Mouse (Mus musculus) heart, adult 18-20 months (tissue): ENCODE data around the gene Zmynd11. TPM values are rescaled to one million over a fixed set of nuclear protein-coding genes. Genes with fewer than 3 reads are reported as not detected.

Experiments used
- DNase-seq, 2 experiments: peaks; one replicate each; pipeline ENCODE4 v3.0.0; 2021 to 2022; ENCODE audit warnings: mixed read lengths in 1 of 2
- total RNA-seq, 2 experiments: library from RNA; stranded (reverse); gene quantifications; 2 replicates each; pipeline ENCODE4 v1.2.3; 2021

Gene Zmynd11
- total RNA-seq, 2 experiments from 2014 or later: 115 to 116 TPM

DNA sequence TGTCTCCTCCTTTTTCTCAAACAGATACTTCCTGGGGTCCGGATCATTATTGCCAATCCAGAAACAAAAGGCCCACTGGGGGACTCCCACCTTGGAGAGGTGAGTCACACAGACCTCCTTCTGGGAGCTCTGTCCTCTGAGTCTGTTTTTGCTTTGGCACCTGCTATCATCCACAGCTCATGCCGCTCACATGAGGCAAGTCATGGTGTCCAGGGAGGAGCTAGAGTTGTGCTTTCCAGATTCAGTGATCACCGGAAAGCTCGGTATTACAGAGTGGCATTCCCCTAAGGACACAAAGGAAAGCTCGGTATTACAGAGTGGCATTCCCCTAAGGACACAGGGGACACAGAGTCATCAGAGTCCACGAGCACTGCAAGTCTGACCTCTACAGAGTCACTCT is 108.5 kb downstream of the Zmynd11 start:
- DNase-seq: no peak

DNA sequence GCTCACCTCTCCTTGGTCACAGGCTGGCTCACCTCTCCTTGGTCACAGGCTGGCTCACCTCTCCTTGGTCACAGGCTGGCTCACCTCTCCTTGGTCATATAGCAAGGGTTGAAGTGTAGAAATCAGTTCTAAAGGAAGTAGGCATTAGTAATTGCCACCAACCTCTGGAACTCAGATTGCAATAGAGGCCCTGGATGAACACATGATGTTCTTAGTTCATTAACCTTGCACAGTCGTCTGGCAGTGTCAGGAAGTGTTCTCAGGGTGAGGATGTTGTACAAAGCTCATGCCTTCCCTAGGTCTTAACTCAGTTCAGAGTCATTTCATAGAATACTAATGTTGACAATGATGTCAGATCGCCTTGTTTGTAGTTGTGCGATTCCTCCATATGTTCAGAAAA is 112.1 kb downstream of the Zmynd11 start:
- DNase-seq: no peak

DNA sequence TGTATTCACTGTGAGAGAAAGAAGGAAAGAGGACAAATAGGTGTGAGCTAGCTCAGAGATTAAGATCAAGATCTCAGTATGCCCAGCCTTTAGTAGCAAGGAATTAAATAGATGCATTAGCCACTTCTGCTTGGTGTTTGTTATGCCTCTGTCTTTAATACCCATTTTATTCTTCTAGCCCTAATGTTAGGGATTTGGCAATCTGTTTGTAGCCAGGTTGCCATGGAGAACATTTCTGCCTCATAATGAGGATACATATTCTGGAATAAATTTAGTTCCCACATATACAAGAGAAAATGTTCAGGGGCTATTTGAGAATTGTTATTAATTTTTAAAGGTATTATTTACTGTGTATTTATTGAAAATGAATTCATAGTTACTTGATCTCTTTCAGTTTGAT is 114.5 kb downstream of the Zmynd11 start:
- no peak for DNase-seq

DNA sequence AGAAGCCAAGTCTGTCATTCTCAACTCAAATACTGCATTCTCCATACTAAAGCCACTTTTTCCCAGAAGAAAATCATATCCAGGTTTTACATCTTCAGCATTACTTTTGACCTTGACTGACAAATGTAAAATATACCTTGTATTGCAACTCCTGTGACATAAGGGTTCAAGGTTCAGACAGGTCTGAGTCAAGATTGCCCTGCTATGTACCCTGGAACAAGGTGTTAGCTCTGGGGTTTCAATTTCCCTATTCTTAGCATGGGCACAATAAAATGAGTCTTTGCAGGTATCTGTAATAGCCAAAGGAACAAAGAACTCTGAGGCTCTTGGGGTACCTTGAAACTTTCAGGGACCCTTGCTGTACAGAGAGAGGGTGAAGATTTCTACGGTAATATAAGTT is 115.2 kb downstream of the Zmynd11 start:
- no peak for DNase-seq

DNA sequence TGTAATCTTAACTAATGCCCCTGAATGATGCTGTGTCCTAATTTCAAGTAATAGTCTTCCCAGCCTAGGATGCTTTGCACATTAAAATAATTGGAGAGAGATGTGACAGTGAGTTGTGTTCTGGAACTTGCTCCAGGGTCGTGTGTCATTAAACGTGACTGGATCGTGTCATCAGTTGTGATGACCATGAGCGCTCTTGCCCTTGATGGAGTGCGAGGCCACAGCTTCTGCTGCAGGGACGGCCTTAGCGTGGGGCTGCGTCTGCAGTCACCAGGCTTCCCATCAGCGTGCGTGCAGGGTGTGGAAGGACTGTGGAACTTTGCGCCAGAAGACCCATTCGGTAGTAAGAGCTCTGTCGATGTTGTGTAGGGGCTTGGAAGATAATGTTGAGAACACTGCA is 116.4 kb downstream of the Zmynd11 start:
- DNase-seq: no peak

DNA sequence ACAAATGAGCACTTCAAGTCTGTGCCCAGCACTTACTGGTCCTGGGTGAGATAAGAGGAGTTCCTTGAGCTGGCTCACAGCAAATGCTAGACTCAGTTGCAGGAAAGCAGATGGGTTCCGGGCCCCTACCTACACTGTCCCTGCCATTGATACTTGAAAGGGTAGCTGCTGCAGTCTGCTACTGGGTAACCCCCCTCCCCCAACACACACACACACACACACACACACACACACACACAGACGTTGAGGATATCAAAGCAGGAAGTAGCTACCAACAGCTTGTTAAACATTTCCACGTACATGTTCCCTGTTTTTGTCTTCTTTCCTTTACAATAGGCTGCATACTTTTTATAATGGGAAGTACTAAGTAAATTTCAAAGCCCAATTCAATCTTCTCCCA is 127.2 kb downstream of the Zmynd11 start:
- DNase-seq: no peak

DNA sequence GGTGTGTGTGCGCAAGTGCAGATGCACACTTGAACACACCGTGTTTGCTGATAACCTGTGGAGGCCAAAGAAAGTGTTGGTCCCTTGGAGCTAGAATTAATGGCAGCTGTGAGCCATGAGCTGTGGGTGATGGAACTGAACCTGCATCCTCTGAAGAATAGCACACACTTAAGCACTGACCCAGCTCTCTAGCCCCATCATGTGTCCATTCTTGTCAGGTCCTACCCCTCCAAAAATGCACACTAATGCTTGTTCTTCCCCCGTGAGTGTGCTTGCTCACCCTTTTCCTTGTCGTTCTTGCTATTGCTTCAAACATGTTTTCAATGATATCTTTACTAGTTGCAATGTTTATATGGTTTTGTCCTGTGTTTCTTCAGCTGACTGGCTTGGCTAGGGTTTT is 128.6 kb downstream of the Zmynd11 start:
- peak; percentile 17 to 55 for DNase-seq

DNA sequence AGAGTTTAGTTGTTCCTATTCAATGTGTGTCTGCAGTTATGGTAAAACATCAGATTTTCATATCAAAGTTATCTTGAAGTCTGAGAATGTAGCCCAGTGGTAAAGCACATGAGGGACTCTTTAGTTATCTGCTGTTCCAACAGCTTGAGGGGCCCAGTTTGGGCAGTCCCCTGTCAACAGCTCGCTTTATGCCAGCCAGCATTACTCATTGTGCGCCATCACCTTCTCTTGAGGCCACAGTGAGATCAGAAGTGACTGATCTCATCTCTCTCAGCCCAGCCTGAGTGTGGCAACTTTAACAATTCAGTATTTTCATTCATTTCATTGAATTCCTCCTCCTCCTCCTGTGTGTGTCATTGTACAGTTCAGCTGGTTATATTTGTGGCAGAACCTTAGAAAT is 129.2 kb downstream of the Zmynd11 start:
- DNase-seq: no peak
